Mouse (Mus musculus) heart, embryonic 16.5 days (tissue): ENCODE measurements around the gene Styxl1. TPM values are rescaled to one million over a fixed set of nuclear protein-coding genes. Genes with fewer than 3 reads are reported as not detected.

Source experiments
- ATAC-seq: fragments of 200-750 bp; cut with Nextera tagmentation; replicated peaks from 2 replicates; pipeline ENCODE4 v1.8.0; 2017; ENCODE audit warnings: moderate number of reproducible peaks; ENCODE audit not compliant: insufficient read depth, low FRiP score; ENCODE audit errors: extremely low read depth
- H3K27ac ChIP-seq: fragments of 300-500 bp; sonication (generic); 2 replicates; pipeline ENCODE4 v1.5.1; 2014; ENCODE audit warnings: mild to moderate bottlenecking, low read length, control low read depth, moderate library complexity
- H3K27me3 ChIP-seq: fragments of 300-500 bp; sonication (generic); 2 replicates; pipeline ENCODE4 v1.6.1; 2014; ENCODE audit warnings: low read length, mixed read lengths; ENCODE audit not compliant: control insufficient read depth, insufficient read depth
- H3K36me3 ChIP-seq: fragments of 300-500 bp; sonication (generic); 2 replicates; pipeline ENCODE4 v1.6.1; 2014; ENCODE audit not compliant: control insufficient read depth, insufficient read depth
- H3K4me1 ChIP-seq: fragments of 300-500 bp; sonication (generic); 2 replicates; pipeline ENCODE4 v1.6.1; 2014; ENCODE audit warnings: low read length, mixed read lengths; ENCODE audit not compliant: control insufficient read depth, insufficient read depth
- H3K4me2 ChIP-seq: fragments of 300-500 bp; sonication (generic); 2 replicates; pipeline ENCODE4 v1.6.1; 2014; ENCODE audit warnings: low read depth, mild to moderate bottlenecking, control low read depth, low read length
- H3K4me3 ChIP-seq: fragments of 300-500 bp; sonication (generic); 2 replicates; pipeline ENCODE4 v1.5.1; 2014; ENCODE audit warnings: mild to moderate bottlenecking, control low read depth, low read length
- H3K9ac ChIP-seq: fragments of 300-500 bp; sonication (generic); 2 replicates; pipeline ENCODE4 v1.6.1; 2014; ENCODE audit warnings: low read length, control low read depth
- H3K9me3 ChIP-seq: fragments of 300-500 bp; sonication (generic); replicated peaks from 2 replicates; pipeline ENCODE4 v1.6.1; 2016; ENCODE audit warnings: low read length; ENCODE audit not compliant: control insufficient read depth
- WGBS: fragments of 180-500 bp; shearing (Covaris S2); extraction: QIAGEN DNeasy Blood & Tissue Kit; methylation state at CpG from one replicate; pipeline ENCODE4 v1.1.7; 2014; 5-methylcytosine and 5-hydroxymethylcytosine counted together
- polyA plus RNA-seq: library from polyadenylated mRNA; unstranded; fragments of >200 nt; fragmentation: Nextera tagmentation; extraction: Ambion mirVana; gene quantifications from 2 replicates; pipeline ENCODE4 v1.2.1, GENCODE M21; 2015

Gene Styxl1
- polyA plus RNA-seq, 1 experiment from 2014 or later = 0.56 TPM

- Histone ChIP-seq H3K9me3 (no peaks in the 10 kb centered on the region), H3K27ac (no peak overlapping the region), H3K4me3 (peak overlapping the region; percentile 78), H3K36me3 (peaks cover 31% of the 10 kb centered on the region), H3K27me3 (no peaks in the 10 kb centered on the region), H3K9ac (peak overlapping the region; percentile 91), H3K4me2 (peak overlapping the region; percentile 67), H3K4me1 (peaks cover 28% of the 10 kb centered on the region)
- WGBS = 61% methylated on average over 8 of the region's 8 CpGs
- ATAC-seq = no peak
Observed at GRCm38 (mm10) chr5:135780331-135780730, 2.1 kb upstream of the Styxl1 start.

- peak within 1 kb of the TSS; percentile 99 for H3K27ac ChIP-seq
- H3K4me3 ChIP-seq = peak within 1 kb of the TSS; percentile 78
- no peaks in the 10 kb centered on the region for H3K27me3 ChIP-seq
- WGBS = under 1% methylated on average over 70 of the region's 70 CpGs
- H3K9me3 ChIP-seq = no peaks in the 10 kb centered on the region
- H3K4me2 ChIP-seq = peak within 1 kb of the TSS; percentile 88
- H3K9ac ChIP-seq = peak within 1 kb of the TSS; percentile 94
- H3K4me1 ChIP-seq = peaks cover 28% of the 10 kb centered on the region
- peak; percentile 97 for ATAC-seq
- peaks cover 17% of the 10 kb centered on the region for H3K36me3 ChIP-seq
Observed at GRCm38 (mm10) chr5:135778471-135779445, 573 bp upstream of the Styxl1 start, which contains the start of gene Mdh2. Mdh2 (plus strand) TSS chr5:135778480.

- no peak for ATAC-seq
- H3K36me3 ChIP-seq = peaks cover 3% of the 10 kb centered on the region
- no peaks in the 10 kb centered on the region for H3K9me3 ChIP-seq
- H3K27me3 ChIP-seq = no peaks in the 10 kb centered on the region
- peaks cover 26% of the 10 kb centered on the region for H3K4me1 ChIP-seq
- no peak overlapping the region for H3K27ac ChIP-seq
- no peak overlapping the region for H3K4me3 ChIP-seq
- no peak overlapping the region for H3K4me2 ChIP-seq
- WGBS = 82% methylated on average over 4 of the region's 4 CpGs
- no peak overlapping the region for H3K9ac ChIP-seq
Observed at GRCm38 (mm10) chr5:135776546-135776945, 1.6 kb downstream of the Styxl1 start.

- H3K9ac ChIP-seq = no peak overlapping the region
- 32% methylated on average over 3 of the region's 3 CpGs for WGBS
- H3K36me3 ChIP-seq = no peaks in the 10 kb centered on the region
- H3K9me3 ChIP-seq = no peaks in the 10 kb centered on the region
- ATAC-seq = no peak
- H3K4me3 ChIP-seq = no peak overlapping the region
- no peak overlapping the region for H3K27ac ChIP-seq
- peaks cover 3% of the 10 kb centered on the region for H3K4me1 ChIP-seq
- H3K4me2 ChIP-seq = no peak overlapping the region
- no peaks in the 10 kb centered on the region for H3K27me3 ChIP-seq
Observed at GRCm38 (mm10) chr5:135772519-135772918, 5.7 kb downstream of the Styxl1 start.

- ATAC-seq = no peak
- no peak overlapping the region for H3K9ac ChIP-seq
- WGBS = 59% methylated on average over 3 of the region's 3 CpGs
- H3K27me3 ChIP-seq = no peaks in the 10 kb centered on the region; the same call in 1 of the 2 replicates
- no peak overlapping the region for H3K27ac ChIP-seq
- H3K36me3 ChIP-seq = no peaks in the 10 kb centered on the region
- H3K4me1 ChIP-seq = no peaks in the 10 kb centered on the region
- H3K4me3 ChIP-seq = no peak overlapping the region
- H3K4me2 ChIP-seq = no peak overlapping the region
- H3K9me3 ChIP-seq = no peaks in the 10 kb centered on the region
Observed at GRCm38 (mm10) chr5:135764971-135765370, 13.2 kb downstream of the Styxl1 start.

- H3K9ac ChIP-seq = no peak overlapping the region
- no peak for ATAC-seq
- no peaks in the 10 kb centered on the region for H3K36me3 ChIP-seq
- no peak overlapping the region for H3K4me2 ChIP-seq
- H3K4me3 ChIP-seq = no peak overlapping the region
- no peak overlapping the region for H3K27ac ChIP-seq
- no peaks in the 10 kb centered on the region; the same call in 1 of the 2 replicates for H3K27me3 ChIP-seq
- no peaks in the 10 kb centered on the region for H3K4me1 ChIP-seq
- H3K9me3 ChIP-seq = no peaks in the 10 kb centered on the region
- 3% methylated on average over 7 of the region's 7 CpGs for WGBS
Observed at GRCm38 (mm10) chr5:135763526-135763925, 14.7 kb downstream of the Styxl1 start.

GRCm38 (mm10) chr5:135761881-135762280 lies 16.3 kb downstream of the Styxl1 start:
- Histone ChIP-seq H3K4me1 (no peaks in the 10 kb centered on the region), H3K9ac (no peak overlapping the region), H3K4me2 (no peak overlapping the region), H3K27me3 (no peaks in the 10 kb centered on the region; the same call in 1 of the 2 replicates), H3K36me3 (no peaks in the 10 kb centered on the region), H3K27ac (no peak overlapping the region), H3K9me3 (no peaks in the 10 kb centered on the region), H3K4me3 (no peak overlapping the region)
- 66% methylated on average over 3 of the region's 3 CpGs for WGBS
- ATAC-seq = no peak

GRCm38 (mm10) chr5:135751595-135751994 lies 26.6 kb downstream of the Styxl1 start:
- no peak for ATAC-seq
- Histone ChIP-seq H3K4me2 (no peak overlapping the region), H3K9ac (no peak overlapping the region), H3K4me1 (no peaks in the 10 kb centered on the region), H3K27me3 (no peaks in the 10 kb centered on the region), H3K9me3 (peaks cover 8% of the 10 kb centered on the region), H3K36me3 (no peaks in the 10 kb centered on the region), H3K27ac (no peak overlapping the region), H3K4me3 (no peak overlapping the region)
- WGBS = 56% methylated on average over 2 of the region's 2 CpGs

- H3K9ac ChIP-seq = no peak overlapping the region
- H3K27me3 ChIP-seq = no peaks in the 10 kb centered on the region
- no peak overlapping the region for H3K4me2 ChIP-seq
- WGBS = 55% methylated on average over 1 of the region's 1 CpGs
- ATAC-seq = no peak
- no peaks in the 10 kb centered on the region for H3K36me3 ChIP-seq
- H3K9me3 ChIP-seq = peaks cover 8% of the 10 kb centered on the region
- H3K4me1 ChIP-seq = no peaks in the 10 kb centered on the region
- no peak overlapping the region for H3K27ac ChIP-seq
- H3K4me3 ChIP-seq = no peak overlapping the region
Observed at GRCm38 (mm10) chr5:135751041-135751440, 27.1 kb downstream of the Styxl1 start.
